In genomic region chr12:98920194-98920991, GRCm38 (mm10) we compare ENCODE assay signal across 8 mouse cellular contexts. TPM values are rescaled to one million over a fixed set of nuclear protein-coding genes. Genes with fewer than 3 reads are reported as not detected.
DNase-seq lines count a peak whose midpoint lies in the region; ATAC-seq lines count a peak whose summit lies in the region.

Ttc8 (plus strand) TSS chr12:98920574.

- intact Hi-C loops in heart, postnatal 14 days (cut with DNase I), result no loop called here

- H3K27ac ChIP-seq in forebrain, embryonic 15.5 days (replicated peaks), result peak within 1 kb of the TSS; percentile 91
- no peak within 1 kb of the TSS for H3K27ac ChIP-seq in liver, embryonic 16.5 days (ENCODE audit: low read length)
- peak within 1 kb of the TSS; percentile 91 for H3K27ac ChIP-seq in neural tube, embryonic 13.5 days (replicated peaks)

- WGBS in forebrain, embryonic 15.5 days, result 0% methylated on average over 35 of the region's 35 CpGs
- under 1% methylated on average over 35 of the region's 35 CpGs for WGBS in large intestine, adult 2 months
- WGBS in liver, embryonic 16.5 days (ENCODE audit: insufficient replicate concordance), result under 1% methylated on average over 35 of the region's 35 CpGs
- WGBS in neural tube, embryonic 13.5 days, result under 1% methylated on average over 35 of the region's 35 CpGs

- H3K36me3 ChIP-seq in forebrain, embryonic 15.5 days, result no peaks in the 10 kb centered on the region
- H3K36me3 ChIP-seq in liver, embryonic 16.5 days (ENCODE audit: control insufficient read depth, insufficient read depth), result no peaks in the 10 kb centered on the region
- no peaks in the 10 kb centered on the region for H3K36me3 ChIP-seq in neural tube, embryonic 13.5 days

- no peaks in the 10 kb centered on the region for H3K9me3 ChIP-seq in forebrain, embryonic 15.5 days
- no peaks in the 10 kb centered on the region for H3K9me3 ChIP-seq in liver, embryonic 16.5 days (replicated peaks; ENCODE audit: control insufficient read depth, low read length)
- no peaks in the 10 kb centered on the region for H3K9me3 ChIP-seq in neural tube, embryonic 13.5 days

- peak within 1 kb of the TSS; percentile 82 for H3K4me2 ChIP-seq in forebrain, embryonic 15.5 days (replicated peaks)
- H3K4me2 ChIP-seq in liver, embryonic 16.5 days (ENCODE audit: low read depth, low read length), result peak within 1 kb of the TSS; percentile 66
- H3K4me2 ChIP-seq in neural tube, embryonic 13.5 days, result peak within 1 kb of the TSS; percentile 80

- no peaks in the 10 kb centered on the region for H3K27me3 ChIP-seq in forebrain, embryonic 15.5 days
- peaks cover 10% of the 10 kb centered on the region for H3K27me3 ChIP-seq in liver, embryonic 16.5 days (ENCODE audit: control insufficient read depth, insufficient read depth, low read depth, low read length)
- H3K27me3 ChIP-seq in neural tube, embryonic 13.5 days, result no peaks in the 10 kb centered on the region

- H3K9ac ChIP-seq in forebrain, embryonic 15.5 days (replicated peaks), result peak within 1 kb of the TSS; percentile 94
- H3K9ac ChIP-seq in liver, embryonic 16.5 days (ENCODE audit: low read depth, low read length), result peak within 1 kb of the TSS; percentile 48
- peak within 1 kb of the TSS; percentile 91 for H3K9ac ChIP-seq in neural tube, embryonic 13.5 days

- ATAC-seq in forebrain, embryonic 15.5 days (replicated peaks), result peak; percentile 99
- peak; percentile 93 for ATAC-seq in liver, embryonic 16.5 days (ENCODE audit: low read depth)
- peak; percentile 99 for ATAC-seq in neural tube, embryonic 13.5 days (ENCODE audit: low read depth)

- peaks cover 27% of the 10 kb centered on the region for H3K4me1 ChIP-seq in forebrain, embryonic 15.5 days
- H3K4me1 ChIP-seq in liver, embryonic 16.5 days (ENCODE audit: control insufficient read depth, low read depth, low read length), result peaks cover 3% of the 10 kb centered on the region; the same call in 1 of the 2 replicates
- H3K4me1 ChIP-seq in neural tube, embryonic 13.5 days (replicated peaks), result peaks cover 30% of the 10 kb centered on the region

- peak; percentile 82 for DNase-seq in ES-CJ7 (ENCODE audit: low read depth, low spot score)
- peak; percentile 90 to 92 for DNase-seq in cerebellum, adult 18-20 months
- DNase-seq in heart, postnatal 14 days, result peak; percentile 85 to 87
- peak; percentile 11 for DNase-seq in large intestine, adult 2 months (ENCODE audit: low read depth, low spot score)
- DNase-seq in telencephalon, adult 2 months (ENCODE audit: low read depth, low spot score), result peak; percentile 95

- H3K4me3 ChIP-seq in forebrain, embryonic 15.5 days, result peak within 1 kb of the TSS; percentile 90
- H3K4me3 ChIP-seq in liver, embryonic 16.5 days (ENCODE audit: low read depth, low read length), result peak within 1 kb of the TSS; percentile 61
- peak within 1 kb of the TSS; percentile 77 for H3K4me3 ChIP-seq in neural tube, embryonic 13.5 days

RNA-seq across cellular contexts. Expression of gene Ttc8, which starts in this region (rescaled TPM):
- 35.4 and 38.4 TPM in 2 replicates for polyA plus RNA-seq in forebrain, embryonic 15.5 days (2015; fragmentation: Nextera tagmentation; extraction: Ambion mirVana)
- 1 to 10 TPM; 6.6 to 7.1 TPM for total RNA-seq in heart, postnatal 14 days (2021)
- polyA plus RNA-seq in large intestine, adult 2 months (2012; rRNA removed), result 2.9 and 3.5 TPM in 2 replicates
- polyA plus RNA-seq in liver, embryonic 16.5 days (2015; fragmentation: Nextera tagmentation; extraction: Ambion mirVana), result 2.2 and 2.3 TPM in 2 replicates
- 30.4 and 31.6 TPM in 2 replicates for polyA plus RNA-seq in neural tube, embryonic 13.5 days (2015; fragmentation: Nextera tagmentation; extraction: Ambion mirVana)

Comparison
In these comparisons a context has a peak if more than half of its experiments do, and no peak if none do; other contexts are left out.
1. DNase-seq: peak in every context shown above with its lines; median percentile 95 in telencephalon, adult 2 months; 91 in cerebellum, adult 18-20 months; 86 in heart, postnatal 14 days; 82 in ES-CJ7; 11 in large intestine, adult 2 months.